Mouse (Mus musculus): ENCODE results near the gene Sall1. TPM values are rescaled to one million over a fixed set of nuclear protein-coding genes. Genes with fewer than 3 reads are reported as not detected.

The Sall1 gene
- total RNA-seq, 2 experiments from 2014 or later: not detected

DNA sequence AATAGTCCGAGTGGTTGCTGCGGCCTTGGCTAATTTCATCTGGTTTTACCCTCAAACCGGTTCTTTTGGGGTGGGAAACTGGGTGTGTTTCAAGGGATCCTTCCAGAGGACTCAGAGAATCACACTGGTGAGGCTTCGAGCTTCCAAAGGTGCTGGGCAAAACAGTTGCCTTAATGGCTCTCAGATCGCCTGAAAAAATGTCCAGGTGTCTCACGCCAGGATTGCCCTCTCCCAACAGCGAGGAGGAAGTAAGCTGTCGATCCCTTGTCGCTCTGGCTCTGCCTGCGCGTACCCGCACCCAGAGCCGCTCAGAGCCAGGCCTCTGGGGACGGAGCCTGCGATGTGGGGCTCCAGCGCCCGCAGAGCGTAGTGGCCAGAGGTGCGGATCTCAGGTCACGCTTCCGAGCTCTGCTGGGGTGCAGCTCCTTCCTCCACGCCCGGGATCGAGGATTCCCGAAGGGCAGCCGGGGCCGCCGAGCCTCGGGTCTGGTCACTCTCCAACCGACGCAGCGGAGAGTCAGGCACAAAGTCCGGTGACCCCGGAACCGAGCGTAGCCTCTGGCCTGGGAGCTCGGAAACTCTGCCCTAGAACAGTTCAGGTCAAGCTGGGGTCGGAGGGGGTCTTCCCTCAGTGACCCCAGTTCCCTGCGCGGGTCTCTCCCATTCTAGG, 3.1 kb downstream of the Sall1 start:
- ATAC-seq (replicated peaks; ENCODE audit: poor library complexity, severe bottlenecking): no peak

DNA sequence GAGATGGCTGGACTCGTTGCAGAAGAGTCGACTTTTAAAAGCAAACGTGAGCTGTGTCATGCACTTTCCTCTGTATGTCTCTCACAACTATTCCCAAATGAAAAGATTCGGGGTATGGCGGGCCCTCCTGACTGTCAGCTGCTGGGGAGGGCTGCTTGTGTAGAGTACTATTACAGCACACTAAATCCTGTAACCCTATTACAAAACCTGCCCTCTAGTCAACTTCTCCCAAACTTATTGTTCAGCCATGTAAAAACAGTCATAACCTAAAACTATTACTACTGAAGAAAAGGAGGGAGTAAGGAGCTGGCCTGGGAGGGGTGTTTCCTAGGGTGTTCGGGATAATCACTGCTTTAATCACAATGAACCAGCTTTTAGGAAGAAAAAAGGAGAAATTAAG, 4.1 kb downstream of the Sall1 start:
- no peak for ATAC-seq (replicated peaks; ENCODE audit: poor library complexity, severe bottlenecking)

DNA sequence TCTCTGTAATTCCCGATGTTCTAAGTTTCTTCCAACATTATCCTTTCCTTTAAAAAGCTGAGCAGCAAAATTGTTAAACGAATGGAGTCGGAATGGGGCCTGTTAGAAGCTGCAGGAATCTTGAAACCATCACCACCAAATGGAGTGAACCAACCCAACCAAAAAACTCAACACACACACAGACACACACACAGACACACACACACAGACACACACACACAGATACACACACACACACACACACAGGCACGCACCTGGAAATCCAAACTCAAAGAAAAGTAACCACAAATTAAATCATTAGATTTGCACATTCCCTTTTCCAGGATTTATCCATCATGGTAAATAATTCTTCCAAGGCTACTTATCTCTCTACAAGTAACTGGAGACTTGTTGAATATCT, 5.0 kb downstream of the Sall1 start:
- no peak for ATAC-seq (replicated peaks; ENCODE audit: poor library complexity, severe bottlenecking)

DNA sequence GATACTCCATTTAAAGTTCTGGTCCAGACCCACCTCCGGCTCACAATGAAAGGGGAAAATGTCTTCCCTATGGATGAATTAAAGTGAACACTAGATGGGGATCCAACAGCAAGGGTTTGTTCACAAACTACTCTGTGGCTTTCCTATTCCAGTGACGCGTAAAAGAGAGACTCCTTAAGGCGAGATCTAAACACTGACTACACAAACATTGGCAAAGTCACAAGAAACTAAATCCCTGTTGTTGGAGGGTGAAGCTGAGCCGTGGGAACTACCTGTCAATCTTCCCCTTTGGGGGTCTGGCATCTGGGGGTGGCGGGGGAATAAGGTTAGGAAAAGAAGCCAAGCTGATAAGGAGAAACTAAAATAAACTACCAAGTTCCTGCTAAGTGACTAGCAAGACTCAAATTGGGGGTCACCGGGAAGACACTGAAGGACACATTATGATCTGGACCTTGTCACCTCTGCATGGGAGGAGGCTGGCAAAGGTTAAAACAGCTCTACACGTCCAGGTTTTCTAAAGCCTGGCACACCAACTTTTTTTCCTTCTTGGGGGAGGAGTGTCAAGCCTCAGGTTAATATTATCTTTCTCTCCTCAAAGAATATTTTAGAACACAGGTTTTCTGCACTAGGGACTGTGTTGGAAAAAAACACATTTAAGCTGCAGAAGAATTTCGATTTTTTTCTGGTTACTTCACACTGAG, 6.3 kb downstream of the Sall1 start:
- ATAC-seq (replicated peaks; ENCODE audit: poor library complexity, severe bottlenecking): no peak

DNA sequence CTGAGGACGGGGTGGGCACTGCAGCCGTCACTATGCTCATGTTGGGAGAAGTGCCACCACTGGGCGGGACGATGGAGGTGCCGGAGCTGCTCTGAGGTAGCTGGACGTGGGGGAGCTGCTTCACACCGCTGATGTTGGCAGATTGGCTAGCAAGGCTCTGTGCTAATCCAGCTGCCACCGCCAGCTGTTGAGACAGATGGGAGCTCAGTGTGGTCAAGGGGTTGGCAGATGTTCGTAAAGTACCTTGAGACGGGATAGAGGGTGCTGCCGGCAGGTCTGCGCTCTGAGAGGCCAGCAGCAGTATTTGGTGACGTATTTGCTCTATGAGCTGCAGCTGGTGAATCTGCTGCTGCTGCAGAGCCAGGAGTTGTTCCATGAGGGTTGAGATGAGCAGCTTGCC, 11.6 kb downstream of the Sall1 start:
- ATAC-seq (replicated peaks; ENCODE audit: poor library complexity, severe bottlenecking): no peak

DNA sequence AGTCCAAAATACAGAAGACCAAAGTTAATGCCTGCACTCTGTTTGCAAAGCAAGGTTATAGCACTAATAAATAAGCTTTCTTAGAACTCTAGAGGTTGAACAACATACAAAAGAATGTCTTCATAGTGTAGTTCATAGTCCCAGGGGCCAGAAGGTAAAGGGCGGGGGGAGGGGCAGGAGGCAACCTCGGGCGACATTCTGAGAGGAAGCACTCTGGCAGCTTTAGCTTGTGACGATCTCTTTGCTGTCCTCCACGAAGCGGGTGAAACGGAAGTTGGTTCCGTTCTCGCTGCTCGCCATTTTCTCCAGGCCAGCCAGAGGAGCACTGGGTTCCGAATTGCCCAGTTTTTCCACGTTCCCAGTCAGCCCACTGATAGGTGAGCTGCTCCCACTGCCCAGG, 15.8 kb downstream of the Sall1 start:
- no peak for ATAC-seq (replicated peaks; ENCODE audit: poor library complexity, severe bottlenecking)

DNA sequence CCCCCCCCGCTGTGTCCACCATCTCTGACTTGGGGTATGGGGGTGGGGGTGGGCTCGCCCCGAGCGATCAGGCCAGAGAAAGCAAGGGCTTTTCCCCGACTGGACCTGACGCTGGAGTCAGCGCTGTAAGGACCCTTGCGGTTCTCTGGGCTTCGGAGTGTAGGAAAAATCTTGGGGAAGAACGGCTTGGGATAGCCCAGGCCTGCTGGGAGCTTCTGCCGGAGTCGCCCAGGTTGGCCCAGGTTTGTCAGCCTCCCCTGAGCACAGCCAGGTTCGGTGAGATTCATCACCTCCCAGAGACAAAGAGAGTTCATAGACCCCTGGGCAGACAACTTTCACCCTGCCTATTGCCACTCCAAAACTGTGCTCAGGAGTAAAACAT, 17.8 kb downstream of the Sall1 start:
- ATAC-seq (replicated peaks; ENCODE audit: poor library complexity, severe bottlenecking): no peak

DNA sequence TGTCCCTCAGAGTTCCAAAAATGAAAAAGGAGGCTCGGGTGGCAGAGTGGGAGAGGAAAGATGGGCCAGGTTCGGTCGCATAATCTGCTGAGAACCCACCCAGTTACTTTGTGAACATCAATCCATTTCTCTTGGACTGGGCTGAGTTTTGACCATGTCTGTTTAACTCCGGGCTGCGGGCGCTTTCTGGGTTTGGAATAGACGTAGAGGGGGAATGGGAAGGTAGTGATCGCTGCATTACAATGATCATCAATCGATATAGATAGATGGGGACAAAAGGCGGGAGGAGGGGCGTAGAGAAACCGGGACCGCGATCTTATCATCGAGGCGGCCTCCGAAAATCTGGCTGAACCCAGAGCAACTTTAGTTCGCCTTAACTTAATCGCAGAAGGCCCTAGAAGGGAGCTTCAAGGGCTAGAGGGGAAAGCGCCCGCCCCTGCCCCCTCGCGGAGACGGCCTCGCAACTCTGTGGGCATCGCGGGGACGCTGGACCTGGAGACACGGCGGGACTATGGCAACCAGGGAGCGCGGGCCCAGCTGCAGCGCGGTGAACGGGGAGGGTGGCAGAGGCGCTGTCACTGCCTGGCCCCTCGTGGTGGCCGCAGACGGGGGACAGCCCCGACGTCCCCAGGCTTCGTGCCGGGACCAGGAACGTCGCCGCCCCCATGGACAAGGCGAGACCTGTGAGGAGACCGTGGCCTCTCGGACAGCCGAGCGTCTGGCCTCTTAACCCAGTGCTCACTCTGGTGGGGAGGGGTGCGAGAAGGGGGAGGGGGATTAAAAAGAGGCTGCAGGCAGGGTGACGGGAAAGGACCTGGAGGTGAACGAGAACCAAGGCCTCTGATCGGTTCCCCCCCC, 18.5 kb downstream of the Sall1 start:
- no peak for ATAC-seq (replicated peaks; ENCODE audit: poor library complexity, severe bottlenecking)

DNA sequence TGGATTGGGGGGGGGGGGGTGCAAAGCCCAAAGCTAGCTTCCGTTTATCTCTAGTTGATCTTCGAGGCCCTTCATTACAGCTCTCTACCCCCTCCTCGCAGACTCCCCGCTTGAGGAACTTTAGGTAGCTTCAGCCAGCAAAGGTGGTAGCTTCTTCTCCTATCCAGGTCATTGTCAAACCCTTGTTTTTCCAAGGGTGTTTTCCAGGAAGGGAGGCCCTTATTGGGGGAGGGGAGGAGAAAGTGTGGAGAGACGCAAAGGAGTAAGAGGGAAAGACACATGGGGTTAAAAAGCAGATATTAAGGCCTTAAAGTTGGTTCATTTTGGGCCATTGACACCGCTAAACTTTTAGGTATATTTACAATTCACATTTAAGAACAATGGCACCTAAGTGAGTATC, 19.2 kb downstream of the Sall1 start:
- ATAC-seq (replicated peaks; ENCODE audit: poor library complexity, severe bottlenecking): no peak

DNA sequence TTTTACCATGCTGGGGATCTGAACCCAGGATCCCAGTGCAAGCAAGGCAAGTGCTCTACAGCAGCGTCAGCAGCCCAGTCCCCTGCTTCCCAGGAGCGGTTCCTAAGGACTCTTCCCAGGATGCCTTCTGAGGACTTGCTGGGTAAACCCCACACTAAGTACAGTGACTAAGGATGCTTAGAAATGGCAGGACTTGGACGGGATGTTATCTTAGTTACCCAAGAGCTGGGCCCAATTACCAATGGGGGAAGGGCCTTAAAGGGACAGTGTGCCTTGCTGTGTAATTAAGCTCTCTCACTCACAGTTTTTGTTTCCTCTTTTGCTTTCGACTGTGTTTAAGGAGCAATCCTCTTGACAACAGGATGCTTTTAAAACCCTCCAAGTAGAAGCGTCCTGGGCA, 22.8 kb downstream of the Sall1 start:
- ATAC-seq (replicated peaks; ENCODE audit: poor library complexity, severe bottlenecking): no peak

DNA sequence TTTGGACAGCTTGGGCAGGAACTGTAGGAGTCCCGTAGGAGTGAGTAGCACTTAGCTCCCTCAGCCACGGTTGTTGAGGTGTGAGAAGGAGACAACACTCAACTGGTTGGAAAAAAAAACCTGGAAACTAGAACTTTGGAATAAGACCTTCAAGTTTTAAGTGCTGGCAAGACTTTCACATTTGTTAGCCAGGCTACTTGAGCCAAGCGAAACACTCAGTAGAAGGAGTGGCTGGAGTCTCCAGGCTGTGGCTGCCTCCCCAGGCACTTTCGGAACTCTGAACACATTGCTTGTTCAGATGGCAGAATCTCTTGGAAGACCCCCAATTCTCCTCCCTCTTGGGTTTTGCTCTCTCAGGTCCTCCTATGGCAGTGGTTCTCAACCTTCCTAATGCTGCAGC, 26.1 kb downstream of the Sall1 start:
- no peak for ATAC-seq (replicated peaks; ENCODE audit: poor library complexity, severe bottlenecking)

DNA sequence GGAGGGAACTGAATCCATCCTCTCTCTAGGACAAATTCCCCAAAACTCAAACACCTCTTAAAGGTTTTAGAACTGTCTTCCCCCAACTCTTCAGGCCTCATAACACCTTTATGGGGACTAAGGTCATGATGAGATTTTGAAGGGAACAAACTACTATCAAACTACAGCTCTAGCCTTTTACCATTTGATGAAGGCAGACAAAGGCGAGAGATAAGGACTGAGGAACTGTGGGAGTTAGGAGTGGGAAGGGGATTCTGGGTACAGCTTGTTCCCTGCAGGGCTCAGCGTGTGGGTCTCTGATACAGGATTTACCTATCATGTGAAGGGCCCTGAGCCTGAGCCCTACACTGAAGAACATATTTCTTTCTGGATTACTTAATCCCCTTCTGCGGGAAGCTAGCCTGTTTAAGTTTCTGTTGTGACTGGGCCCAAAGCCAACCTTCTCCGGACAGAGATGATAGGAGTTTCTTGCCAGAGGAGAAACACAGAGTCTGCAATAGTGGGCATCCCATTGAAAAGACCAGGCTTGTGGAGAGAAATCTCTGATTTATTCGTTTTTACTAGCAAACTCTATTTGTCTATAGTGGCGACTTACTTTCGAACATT, 27.4 kb downstream of the Sall1 start:
- no peak for ATAC-seq (replicated peaks; ENCODE audit: poor library complexity, severe bottlenecking)

DNA sequence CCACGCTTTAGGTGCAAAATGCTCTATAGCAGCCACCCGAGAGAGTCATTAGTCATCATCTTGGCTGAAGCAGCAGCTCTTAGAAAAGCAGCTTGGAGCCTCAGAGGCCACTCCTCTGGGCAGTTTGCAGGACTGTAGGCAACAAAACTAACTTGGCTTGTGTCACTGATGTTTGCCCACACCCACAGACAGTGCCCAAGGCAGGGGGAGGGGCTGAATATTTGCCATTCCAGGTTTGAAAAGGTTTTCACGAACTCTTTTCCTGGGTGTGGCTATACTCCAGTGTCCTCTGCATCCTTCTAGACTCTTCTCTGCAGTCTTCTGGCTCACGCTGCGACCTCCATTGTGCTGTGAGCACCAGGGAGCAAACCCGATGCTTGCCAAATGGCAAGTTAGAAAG, 28.4 kb downstream of the Sall1 start:
- no peak for ATAC-seq (replicated peaks; ENCODE audit: poor library complexity, severe bottlenecking)

DNA sequence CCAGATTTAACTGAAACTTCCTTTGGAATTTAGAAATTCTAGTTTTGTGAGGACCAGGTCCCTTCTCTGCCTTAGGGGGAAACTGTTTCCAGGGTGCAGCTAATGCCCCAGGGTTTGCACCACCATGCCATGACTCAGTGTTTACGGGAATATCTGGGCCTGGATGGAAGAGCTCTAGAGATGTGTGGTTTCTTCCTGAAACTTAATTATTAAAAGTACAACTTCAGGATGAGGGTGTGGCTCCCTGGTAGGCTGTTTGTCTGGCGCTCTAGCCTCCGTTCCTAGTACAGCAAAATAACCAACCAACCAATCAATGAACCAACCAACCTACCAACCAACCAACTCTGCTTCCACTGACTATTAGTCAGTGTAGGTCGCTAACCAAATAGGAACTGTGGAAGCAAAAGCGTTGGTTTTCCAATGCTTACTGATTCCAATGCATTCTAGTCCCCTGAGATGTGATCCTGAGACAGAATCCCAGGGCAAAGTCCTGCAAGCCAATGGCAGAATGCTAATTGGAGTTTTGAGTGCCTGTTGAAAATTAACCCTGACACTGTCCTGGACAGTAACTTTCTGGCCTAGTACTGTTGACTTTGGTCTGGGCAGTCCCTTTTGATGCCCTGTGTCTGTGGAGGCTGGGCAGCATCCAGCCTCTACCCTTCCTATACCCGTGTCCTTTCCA, 31.0 kb downstream of the Sall1 start:
- ATAC-seq (replicated peaks; ENCODE audit: poor library complexity, severe bottlenecking): no peak

DNA sequence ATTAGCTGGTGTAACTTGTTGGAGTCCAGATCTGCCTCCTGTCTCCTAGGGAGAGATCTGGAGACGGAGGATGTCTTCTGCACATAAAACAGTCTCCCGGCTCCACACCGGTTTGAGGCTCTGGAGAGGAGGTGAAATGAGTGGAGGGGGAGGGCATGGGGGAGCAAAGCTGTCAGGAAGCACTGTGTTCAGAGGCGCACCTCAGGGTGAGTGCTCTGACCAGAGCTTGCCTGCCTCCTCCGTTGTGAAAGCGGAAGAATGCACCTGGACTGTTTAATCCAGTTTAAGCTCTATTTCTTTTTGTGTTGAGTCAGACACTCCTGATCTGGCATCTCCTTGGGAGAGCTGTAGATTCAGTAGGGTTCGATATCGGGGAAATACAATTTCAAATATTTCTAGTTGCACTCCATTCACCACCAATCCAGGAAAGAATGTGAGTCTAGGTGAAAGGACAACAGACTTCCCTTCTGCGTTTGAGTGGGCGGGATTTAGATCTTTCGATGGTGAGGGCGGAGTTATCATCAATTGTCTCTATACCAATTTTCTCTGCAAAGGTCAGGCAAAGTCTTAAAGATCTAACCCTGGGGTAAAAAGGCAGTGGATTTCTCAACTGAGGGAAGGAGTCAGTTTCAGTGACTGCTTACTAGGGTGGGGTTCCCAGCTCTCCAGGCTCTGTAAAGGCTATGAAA, 31.8 kb downstream of the Sall1 start:
- ATAC-seq (replicated peaks; ENCODE audit: poor library complexity, severe bottlenecking): no peak

DNA sequence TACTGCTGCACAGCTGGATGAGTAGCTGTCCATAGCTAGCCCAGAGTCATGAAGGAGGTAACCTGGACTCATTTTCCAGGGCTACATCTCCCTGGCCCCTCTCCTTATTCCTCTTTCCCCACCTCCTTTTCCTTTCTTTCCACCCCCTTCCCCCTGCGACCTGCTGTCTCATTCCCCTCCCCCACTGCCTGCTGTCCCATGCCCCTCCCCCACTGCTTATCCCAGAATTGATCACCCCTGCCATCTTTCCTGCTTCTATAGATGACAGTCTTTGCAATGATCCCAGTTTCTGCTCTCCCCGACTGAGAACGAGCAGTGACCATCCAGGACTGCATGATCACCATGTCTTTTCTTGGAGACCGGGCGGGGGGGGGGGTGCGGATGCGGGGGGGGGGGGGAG, 35.2 kb downstream of the Sall1 start:
- ATAC-seq (replicated peaks; ENCODE audit: poor library complexity, severe bottlenecking): no peak

DNA sequence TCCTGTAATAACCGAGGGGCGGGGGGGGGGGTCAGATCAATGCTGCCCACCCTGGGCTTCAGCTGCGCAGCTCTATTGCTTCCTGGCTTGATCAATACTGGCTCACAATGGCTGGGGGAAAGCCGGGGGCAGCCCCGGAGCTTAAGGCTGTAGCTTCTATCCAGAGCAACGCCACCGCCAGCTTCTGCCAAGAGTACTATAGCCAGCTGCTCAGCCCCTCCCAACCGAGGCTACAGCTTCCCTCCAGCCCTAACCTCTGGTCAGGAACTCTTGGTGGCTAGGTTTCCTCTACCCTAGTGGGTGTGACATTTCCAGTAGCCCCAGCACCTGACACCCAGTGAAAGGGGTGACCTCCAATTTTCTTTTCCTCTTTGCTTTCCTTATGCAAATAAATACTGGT, 36.8 kb downstream of the Sall1 start:
- no peak for ATAC-seq (replicated peaks; ENCODE audit: poor library complexity, severe bottlenecking)

DNA sequence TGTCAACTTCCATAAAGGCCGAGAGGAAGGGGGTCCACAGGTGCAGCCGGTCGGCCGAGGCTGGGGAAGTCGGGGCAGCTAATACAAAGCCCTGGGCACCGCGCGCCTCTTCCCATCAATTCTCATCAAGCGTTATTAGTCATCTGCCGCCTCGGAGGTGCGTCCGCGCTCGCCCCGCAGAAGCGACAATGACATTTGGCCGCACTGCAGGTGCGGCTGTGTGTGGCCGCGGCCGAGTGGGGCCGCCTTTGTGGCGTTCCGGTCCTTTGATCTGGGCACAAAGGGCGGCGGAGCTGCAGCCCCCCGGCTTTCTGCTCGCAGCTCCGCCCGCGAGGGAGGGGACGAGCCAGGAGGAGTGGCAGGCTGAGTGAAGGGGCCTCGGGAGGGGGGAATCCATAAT, 37.5 kb downstream of the Sall1 start:
- ATAC-seq (replicated peaks; ENCODE audit: poor library complexity, severe bottlenecking): no peak

DNA sequence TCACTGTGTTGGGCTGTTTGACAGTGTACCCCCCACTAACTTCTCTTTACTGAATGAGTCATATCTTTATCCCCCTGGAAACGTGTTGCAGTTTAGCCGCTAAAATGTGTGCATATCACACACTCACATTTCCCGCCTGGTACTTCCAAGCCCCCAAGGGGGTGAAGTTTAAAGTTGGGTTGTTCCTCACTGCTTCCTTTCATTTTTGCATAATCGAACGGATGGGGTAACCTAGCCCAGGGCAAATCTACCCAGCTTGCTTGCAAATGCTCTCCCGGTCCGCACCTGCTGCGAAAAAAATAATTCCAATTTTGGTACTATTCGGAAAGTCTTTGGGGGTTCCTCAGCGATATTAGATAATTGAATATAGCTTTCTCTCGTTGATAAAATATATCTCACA, 38.2 kb downstream of the Sall1 start:
- no peak for ATAC-seq (replicated peaks; ENCODE audit: poor library complexity, severe bottlenecking)

DNA sequence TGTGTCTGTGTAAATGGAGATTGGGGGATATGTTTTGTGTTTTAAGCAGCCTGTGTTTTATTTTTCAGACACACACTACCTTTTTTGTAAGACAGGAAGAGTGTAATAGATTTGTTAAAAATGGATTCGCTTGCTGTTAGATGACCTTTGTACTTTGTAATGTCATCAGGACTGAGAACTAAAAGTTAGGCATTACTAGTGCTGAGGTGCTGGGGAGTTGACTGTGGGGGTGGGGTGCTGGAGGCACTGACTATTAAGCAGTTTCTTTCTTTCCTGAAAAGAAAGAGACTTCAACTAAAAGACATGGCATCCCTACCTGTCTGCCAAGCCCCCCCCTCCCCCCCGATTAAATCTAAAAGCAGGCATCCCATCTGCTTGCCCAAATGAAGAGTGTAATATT, 39.9 kb downstream of the Sall1 start:
- ATAC-seq (replicated peaks; ENCODE audit: poor library complexity, severe bottlenecking): no peak

Measured in granulocyte monocyte progenitor cell, adult 5-6 weeks (primary cell).